Mouse (Mus musculus): ENCODE measurements at regions not wholly inside any gene's neighbourhood (a gene's known extent, or its start where the extent isn't known, plus 50 kb on each side); places are given as distances from the start of the nearest gene placed in this dataset.

DNA sequence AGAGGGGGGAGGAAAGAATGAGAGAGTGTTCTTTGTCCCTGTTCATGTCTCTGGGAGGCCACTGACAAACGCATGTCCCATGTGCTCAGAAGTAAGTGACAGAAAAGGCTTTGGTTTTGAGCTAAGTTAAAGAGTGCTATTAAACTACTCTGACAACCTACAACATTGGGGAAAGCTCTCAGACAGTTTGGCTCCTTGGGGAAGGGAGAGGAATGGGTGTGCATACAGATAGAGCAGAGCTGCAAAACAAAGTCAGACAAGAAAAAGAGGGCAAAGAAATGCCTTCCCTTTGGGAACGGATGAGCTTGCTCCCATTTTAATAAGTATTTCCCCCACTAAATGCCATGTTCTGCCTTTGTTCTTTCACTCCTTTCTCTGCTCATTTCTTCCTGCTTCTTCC is 94.0 kb downstream of the Ehf start:
- TF ChIP-seq CTCF (conservative IDR thresholded peaks at IDR 0.05; ENCODE audit: low read length) = no peak
- TF ChIP-seq NANOG (IDR thresholded peaks at IDR 0.05; ENCODE audit: borderline replicate concordance, low read length) = no peak
